ENCODE assay signal across 8 mouse cellular contexts in genomic region chr7:111083733-111084120, GRCm38 (mm10). TPM values are rescaled to one million over a fixed set of nuclear protein-coding genes. Genes with fewer than 3 reads are reported as not detected.
DNase-seq lines count a peak whose midpoint lies in the region; ATAC-seq and TF ChIP-seq lines count a peak whose summit lies in the region.

No protein-coding gene starts in this region.

- TF ChIP-seq CTCF in E14TG2a.4 (conservative IDR thresholded peaks at IDR 0.05; ENCODE audit: low read length): no peak

- H3K4me1 ChIP-seq in heart, embryonic 12.5 days (replicated peaks): peaks cover 19% of the 10 kb centered on the region
- H3K4me1 ChIP-seq in E14TG2a.4 (replicated peaks; ENCODE audit: low read depth, low read length): peaks cover 29% of the 10 kb centered on the region
- H3K4me1 ChIP-seq in forebrain, embryonic 12.5 days: peaks cover 21% of the 10 kb centered on the region
- peaks cover 46% of the 10 kb centered on the region for H3K4me1 ChIP-seq in liver, embryonic 15.5 days (replicated peaks)

- peak overlapping the region; percentile 87 for H3K9ac ChIP-seq in heart, embryonic 12.5 days
- H3K9ac ChIP-seq in forebrain, embryonic 12.5 days: peak overlapping the region; percentile 100
- peak overlapping the region; percentile 93 for H3K9ac ChIP-seq in liver, embryonic 15.5 days

- peaks cover 27% of the 10 kb centered on the region for H3K36me3 ChIP-seq in heart, embryonic 12.5 days
- peaks cover 32% of the 10 kb centered on the region for H3K36me3 ChIP-seq in E14TG2a.4 (ENCODE audit: insufficient read depth, low read length)
- peaks cover 27% of the 10 kb centered on the region for H3K36me3 ChIP-seq in forebrain, embryonic 12.5 days (replicated peaks)
- peaks cover 34% of the 10 kb centered on the region for H3K36me3 ChIP-seq in liver, embryonic 15.5 days (replicated peaks)

- 15% methylated on average over 4 of the region's 4 CpGs for WGBS in heart, embryonic 12.5 days
- WGBS in forebrain, embryonic 12.5 days: 15% methylated on average over 4 of the region's 4 CpGs
- WGBS in liver, embryonic 15.5 days (ENCODE audit: insufficient replicate concordance): 5% methylated on average over 4 of the region's 4 CpGs

- peak overlapping the region; percentile 98 for H3K27ac ChIP-seq in heart, embryonic 12.5 days (ENCODE audit: poor library complexity, severe bottlenecking)
- H3K27ac ChIP-seq in forebrain, embryonic 12.5 days: peak overlapping the region; percentile 100
- peak overlapping the region; percentile 99 for H3K27ac ChIP-seq in liver, embryonic 15.5 days (replicated peaks)

- DNase-seq in heart, adult 18-20 months: no peak
- DNase-seq in testis, postnatal 14 days (ENCODE audit: low spot score): no peak
- no peak for DNase-seq in adrenal gland, postnatal 25 days
- DNase-seq in gastrocnemius, postnatal 10 days: no peak

- no peaks in the 10 kb centered on the region for H3K9me3 ChIP-seq in heart, embryonic 12.5 days (replicated peaks)
- H3K9me3 ChIP-seq in E14TG2a.4 (ENCODE audit: low read length): no peaks in the 10 kb centered on the region
- H3K9me3 ChIP-seq in forebrain, embryonic 12.5 days: peaks cover 2% of the 10 kb centered on the region; the same call in 1 of the 2 replicates
- H3K9me3 ChIP-seq in liver, embryonic 15.5 days (replicated peaks): no peaks in the 10 kb centered on the region

- no peak for ATAC-seq in heart, embryonic 12.5 days (ENCODE audit: insufficient number of reproducible peaks, low FRiP score)
- ATAC-seq in forebrain, embryonic 12.5 days (ENCODE audit: low FRiP score): no peak
- no peak for ATAC-seq in liver, embryonic 15.5 days (ENCODE audit: insufficient read depth)

- peak overlapping the region; percentile 77 for H3K4me2 ChIP-seq in heart, embryonic 12.5 days
- peak overlapping the region; percentile 62 for H3K4me2 ChIP-seq in forebrain, embryonic 12.5 days
- H3K4me2 ChIP-seq in liver, embryonic 15.5 days: peak overlapping the region; percentile 79

- peak overlapping the region; percentile 97 for H3K4me3 ChIP-seq in heart, embryonic 12.5 days
- H3K4me3 ChIP-seq in E14TG2a.4 (replicated peaks; ENCODE audit: low read length): peak overlapping the region; percentile 97
- H3K4me3 ChIP-seq in forebrain, embryonic 12.5 days (replicated peaks): peak overlapping the region; percentile 99
- peak overlapping the region; percentile 92 for H3K4me3 ChIP-seq in liver, embryonic 15.5 days (replicated peaks)

- H3K27me3 ChIP-seq in heart, embryonic 12.5 days (replicated peaks): no peaks in the 10 kb centered on the region
- H3K27me3 ChIP-seq in E14TG2a.4 (ENCODE audit: insufficient read depth, low read length): no peaks in the 10 kb centered on the region
- H3K27me3 ChIP-seq in forebrain, embryonic 12.5 days: no peaks in the 10 kb centered on the region
- H3K27me3 ChIP-seq in liver, embryonic 15.5 days: no peaks in the 10 kb centered on the region

RNA-seq across cellular contexts. Expression of gene Eif4g2, which starts 0.9 kb away (rescaled TPM):
- 852 and 867 TPM in 2 replicates for polyA plus RNA-seq in heart, embryonic 12.5 days (2016; fragmentation: Nextera tagmentation; extraction: Ambion mirVana)
- total RNA-seq in heart, adult 18-20 months (2021): 1,000 to 10,000 TPM; 1,006 to 1,066 TPM
- polyA plus RNA-seq in forebrain, embryonic 12.5 days (2016; fragmentation: Nextera tagmentation; extraction: Ambion mirVana): 1,554 and 1,700 TPM in 2 replicates
- polyA plus RNA-seq in liver, embryonic 15.5 days (2015; fragmentation: Nextera tagmentation; extraction: Ambion mirVana): 322 and 346 TPM in 2 replicates
- 875 and 903 TPM in 2 replicates for total RNA-seq in adrenal gland, postnatal 25 days (2021)
- 100 to 1,000 TPM; 723 to 740 TPM for total RNA-seq in gastrocnemius, postnatal 10 days (2021)

RNA-seq across cellular contexts. Expression of gene Ctr9, which starts 55.0 kb away (rescaled TPM):
- 47.3 and 49.7 TPM in 2 replicates for polyA plus RNA-seq in heart, embryonic 12.5 days (2016; fragmentation: Nextera tagmentation; extraction: Ambion mirVana)
- 10 to 100 TPM; 12.6 to 15.7 TPM for total RNA-seq in heart, adult 18-20 months (2021)
- 93.1 and 95.2 TPM in 2 replicates for polyA plus RNA-seq in forebrain, embryonic 12.5 days (2016; fragmentation: Nextera tagmentation; extraction: Ambion mirVana)
- polyA plus RNA-seq in liver, embryonic 15.5 days (2015; fragmentation: Nextera tagmentation; extraction: Ambion mirVana): 21.8 and 22.3 TPM in 2 replicates
- 48.6 and 53.9 TPM in 2 replicates for total RNA-seq in adrenal gland, postnatal 25 days (2021)
- 10 to 100 TPM; 17.3 to 20.2 TPM for total RNA-seq in gastrocnemius, postnatal 10 days (2021)
